Mouse (Mus musculus): ENCODE measurements around the gene Sgms1. TPM values are rescaled to one million over a fixed set of nuclear protein-coding genes. Genes with fewer than 3 reads are reported as not detected.
"Not testable (repeated sequence)": the region's sequence is repeated elsewhere in the genome, so short reads cannot be mapped to it uniquely, and the experiment has no call there.

The Sgms1 gene
- polyA plus RNA-seq, 1 experiment from 2014 or later, result 15.7 TPM

- Histone ChIP-seq H3K27me3 (no peaks in the 10 kb centered on the region), H3K9ac (replicated peaks) (no peak overlapping the region), H3K9me3 (no peaks in the 10 kb centered on the region), H3K36me3 (no peaks in the 10 kb centered on the region), H3K4me1 (no peaks in the 10 kb centered on the region), H3K27ac (replicated peaks) (no peak overlapping the region), H3K4me2 (replicated peaks) (no peak overlapping the region), H3K4me3 (no peak overlapping the region)
- ATAC-seq (replicated peaks), result no peak
- WGBS, result 80% methylated on average over 5 of the region's 5 CpGs
Measured at GRCm38 (mm10) chr19:32137904-32138303, 251.6 kb downstream of the Sgms1 start.

GRCm38 (mm10) chr19:32136888-32137625 lies 252.5 kb downstream of the Sgms1 start:
- H3K27ac ChIP-seq (replicated peaks), result no peak overlapping the region
- WGBS, result 28% methylated on average over 4 of the region's 4 CpGs
- H3K9ac ChIP-seq (replicated peaks), result no peak overlapping the region
- no peaks in the 10 kb centered on the region for H3K9me3 ChIP-seq
- no peaks in the 10 kb centered on the region for H3K36me3 ChIP-seq
- no peak overlapping the region for H3K4me2 ChIP-seq (replicated peaks)
- H3K4me1 ChIP-seq, result no peaks in the 10 kb centered on the region
- no peaks in the 10 kb centered on the region for H3K27me3 ChIP-seq
- ATAC-seq (replicated peaks), result peak; percentile 64; the same call in 1 of the 2 replicates
- no peak overlapping the region for H3K4me3 ChIP-seq

- H3K27me3 ChIP-seq; H3K4me1 ChIP-seq; H3K4me2 ChIP-seq (replicated peaks); H3K9me3 ChIP-seq; H3K27ac ChIP-seq (replicated peaks); H3K9ac ChIP-seq (replicated peaks); H3K36me3 ChIP-seq; H3K4me3 ChIP-seq: not testable (repeated sequence)
- WGBS, result 91% methylated on average over 17 of the region's 17 CpGs
- peak; percentile 59 for ATAC-seq (replicated peaks)
Measured at GRCm38 (mm10) chr19:32131707-32132488, 257.6 kb downstream of the Sgms1 start.

- no peak overlapping the region for H3K27ac ChIP-seq (replicated peaks)
- no peaks in the 10 kb centered on the region for H3K27me3 ChIP-seq
- H3K4me3 ChIP-seq, result no peak overlapping the region
- H3K4me2 ChIP-seq (replicated peaks), result no peak overlapping the region
- H3K9me3 ChIP-seq, result no peaks in the 10 kb centered on the region
- ATAC-seq (replicated peaks), result no peak
- H3K4me1 ChIP-seq, result no peaks in the 10 kb centered on the region
- WGBS, result 87% methylated on average over 8 of the region's 8 CpGs
- H3K36me3 ChIP-seq, result no peaks in the 10 kb centered on the region
- no peak overlapping the region for H3K9ac ChIP-seq (replicated peaks)
Measured at GRCm38 (mm10) chr19:32129281-32129680, 260.2 kb downstream of the Sgms1 start.

GRCm38 (mm10) chr19:32127180-32127850 lies 262.2 kb downstream of the Sgms1 start:
- H3K27ac ChIP-seq (replicated peaks), result no peak overlapping the region
- WGBS, result 78% methylated on average over 10 of the region's 10 CpGs
- H3K4me3 ChIP-seq, result no peak overlapping the region
- no peaks in the 10 kb centered on the region for H3K27me3 ChIP-seq
- no peak overlapping the region for H3K4me2 ChIP-seq (replicated peaks)
- H3K36me3 ChIP-seq, result no peaks in the 10 kb centered on the region
- H3K9ac ChIP-seq (replicated peaks), result no peak overlapping the region
- ATAC-seq (replicated peaks), result no peak
- H3K4me1 ChIP-seq, result no peaks in the 10 kb centered on the region
- H3K9me3 ChIP-seq, result no peaks in the 10 kb centered on the region

GRCm38 (mm10) chr19:32124155-32124554 lies 265.4 kb downstream of the Sgms1 start:
- Histone ChIP-seq H3K36me3 (no peaks in the 10 kb centered on the region), H3K9me3 (no peaks in the 10 kb centered on the region), H3K27ac (replicated peaks) (no peak overlapping the region), H3K4me1 (no peaks in the 10 kb centered on the region), H3K4me2 (replicated peaks) (no peak overlapping the region), H3K4me3 (no peak overlapping the region), H3K9ac (replicated peaks) (no peak overlapping the region), H3K27me3 (no peaks in the 10 kb centered on the region)
- ATAC-seq (replicated peaks), result no peak
- 96% methylated on average over 9 of the region's 9 CpGs for WGBS

- H3K9ac ChIP-seq (replicated peaks), result no peak overlapping the region
- H3K4me2 ChIP-seq (replicated peaks), result no peak overlapping the region
- 68% methylated on average over 5 of the region's 5 CpGs for whole genome bisulfite sequencing
- no peak overlapping the region for H3K27ac ChIP-seq (replicated peaks)
- H3K4me3 ChIP-seq, result no peak overlapping the region
- no peaks in the 10 kb centered on the region for H3K4me1 ChIP-seq
- H3K9me3 ChIP-seq, result no peaks in the 10 kb centered on the region
- H3K36me3 ChIP-seq, result no peaks in the 10 kb centered on the region
- no peak; the same call in 1 of the 2 replicates for ATAC-seq (replicated peaks)
- no peaks in the 10 kb centered on the region for H3K27me3 ChIP-seq
Measured at GRCm38 (mm10) chr19:32123196-32123595, 266.3 kb downstream of the Sgms1 start.

GRCm38 (mm10) chr19:32120798-32121197 lies 268.7 kb downstream of the Sgms1 start:
- no peak for ATAC-seq (replicated peaks)
- WGBS, result 100% methylated on average over 1 of the region's 1 CpGs
- Histone ChIP-seq H3K4me1 (no peaks in the 10 kb centered on the region), H3K4me2 (replicated peaks) (no peak overlapping the region), H3K4me3 (no peak overlapping the region), H3K27ac (replicated peaks) (no peak overlapping the region), H3K9ac (replicated peaks) (no peak overlapping the region), H3K27me3 (no peaks in the 10 kb centered on the region), H3K36me3 (no peaks in the 10 kb centered on the region), H3K9me3 (no peaks in the 10 kb centered on the region)

GRCm38 (mm10) chr19:32119666-32120065 lies 269.8 kb downstream of the Sgms1 start:
- Histone ChIP-seq H3K9me3 (no peaks in the 10 kb centered on the region), H3K9ac (replicated peaks) (no peak overlapping the region), H3K4me2 (replicated peaks) (no peak overlapping the region), H3K36me3 (no peaks in the 10 kb centered on the region), H3K27ac (replicated peaks) (no peak overlapping the region), H3K4me1 (no peaks in the 10 kb centered on the region), H3K27me3 (no peaks in the 10 kb centered on the region), H3K4me3 (no peak overlapping the region)
- no peak for ATAC-seq (replicated peaks)
- 91% methylated on average over 2 of the region's 2 CpGs for WGBS

- no peak for ATAC-seq (replicated peaks)
- 90% methylated on average over 3 of the region's 3 CpGs for WGBS
- no peaks in the 10 kb centered on the region for H3K4me1 ChIP-seq
- no peak overlapping the region for H3K4me3 ChIP-seq
- H3K36me3 ChIP-seq, result no peaks in the 10 kb centered on the region
- H3K4me2 ChIP-seq (replicated peaks), result no peak overlapping the region
- no peak overlapping the region for H3K27ac ChIP-seq (replicated peaks)
- H3K9me3 ChIP-seq, result no peaks in the 10 kb centered on the region
- no peaks in the 10 kb centered on the region for H3K27me3 ChIP-seq
- H3K9ac ChIP-seq (replicated peaks), result no peak overlapping the region
Measured at GRCm38 (mm10) chr19:32118496-32118895, 271.0 kb downstream of the Sgms1 start.

GRCm38 (mm10) chr19:32117484-32118018 lies 272.0 kb downstream of the Sgms1 start:
- Histone ChIP-seq H3K36me3 (no peaks in the 10 kb centered on the region), H3K4me1 (no peaks in the 10 kb centered on the region), H3K9me3 (no peaks in the 10 kb centered on the region), H3K4me3 (no peak overlapping the region), H3K9ac (replicated peaks) (no peak overlapping the region), H3K27me3 (no peaks in the 10 kb centered on the region), H3K4me2 (replicated peaks) (no peak overlapping the region), H3K27ac (replicated peaks) (no peak overlapping the region)
- WGBS, result 85% methylated on average over 6 of the region's 6 CpGs
- no peak for ATAC-seq (replicated peaks)

Measured in forebrain, embryonic 15.5 days (tissue).